Mouse (Mus musculus): ENCODE data around the gene Olfr916.

The Olfr916 gene

GRCm38 (mm10) chr9:38659775-38660174 lies at the start of gene Olfr916:
Olfr916 (minus strand) TSS chr9:38659875.
- DNase-seq (ENCODE audit: low spot score in 2 of 2), result no peak

GRCm38 (mm10) chr9:38674501-38674900 lies 14.8 kb upstream of the Olfr916 start, which contains the start of gene Olfr918:
Olfr918 (minus strand) TSS chr9:38674601.
- DNase-seq (ENCODE audit: low spot score in 2 of 2), result no peak

- no peak for DNase-seq (ENCODE audit: low spot score in 2 of 2)
Measured at GRCm38 (mm10) chr9:38672887-38673286, 13.2 kb upstream of the Olfr916 start.

- no peak for DNase-seq (ENCODE audit: low spot score in 2 of 2)
Measured at GRCm38 (mm10) chr9:38665742-38666141, 6.1 kb upstream of the Olfr916 start, which contains the start of gene Olfr917. Olfr917 (minus strand) TSS chr9:38665842.

- DNase-seq (ENCODE audit: low spot score in 2 of 2), result no peak
Measured at GRCm38 (mm10) chr9:38632406-38632805, 27.3 kb downstream of the Olfr916 start.

All from urinary bladder, postnatal 36 days (tissue).